Mouse (Mus musculus) 3T3-L1 (cell line): Measurements from ENCODE around the gene Ube2e3.

Source experiments
- DNase-seq: peaks from one replicate; pipeline ENCODE4 v3.0.0-alpha.2; 2015; ENCODE audit warnings: low read depth, low spot score

Gene Ube2e3

GRCm38 (mm10) chr2:78867726-78868510 lies at the start of gene Ube2e3:
TSS of gene Ube2e3 (plus strand) at chr2:78868124.
- DNase-seq: peak; percentile 70

DNA sequence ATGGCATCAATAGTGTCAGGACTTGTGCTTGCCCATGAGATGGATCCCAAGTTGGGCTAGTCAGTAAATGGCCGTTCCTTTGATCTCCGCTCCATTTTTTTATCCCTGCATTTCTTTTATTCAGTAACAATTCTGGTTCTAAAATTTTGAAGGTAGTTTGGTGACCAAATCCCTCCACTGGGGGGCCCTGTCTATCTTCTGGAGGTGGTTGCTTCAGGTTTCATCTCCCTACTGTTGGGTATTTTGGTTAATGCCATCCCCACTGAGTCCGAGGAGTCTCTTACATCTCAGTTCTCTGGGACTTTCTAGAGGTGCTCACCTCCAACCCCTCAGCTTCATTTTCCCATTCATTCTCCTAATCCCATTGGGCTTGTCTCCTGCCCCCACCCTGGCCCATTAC lies 38.0 kb upstream of the Ube2e3 start:
- no peak for DNase-seq

GRCm38 (mm10) chr2:78841494-78842224 lies 26.3 kb upstream of the Ube2e3 start:
- no peak for DNase-seq

DNA sequence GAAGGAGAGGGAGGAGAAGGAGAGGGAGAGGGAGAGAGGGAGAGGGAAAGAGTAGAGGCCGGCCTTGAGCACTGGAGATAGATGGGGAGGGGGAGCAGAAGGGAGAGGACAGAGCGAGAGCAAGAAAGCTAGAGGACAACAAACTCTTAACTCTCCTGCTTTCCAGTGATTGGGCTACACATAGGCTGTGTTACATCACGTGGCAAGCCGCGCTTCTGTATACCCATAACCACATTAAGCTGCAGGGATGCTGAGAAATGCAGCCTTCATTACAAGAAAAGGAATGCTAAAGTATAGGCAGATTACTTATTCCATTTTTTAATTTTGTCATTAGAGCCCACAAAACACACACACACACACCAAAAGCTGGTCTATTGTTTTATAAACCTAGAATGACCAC lies 23.6 kb upstream of the Ube2e3 start:
- no peak for DNase-seq

DNA sequence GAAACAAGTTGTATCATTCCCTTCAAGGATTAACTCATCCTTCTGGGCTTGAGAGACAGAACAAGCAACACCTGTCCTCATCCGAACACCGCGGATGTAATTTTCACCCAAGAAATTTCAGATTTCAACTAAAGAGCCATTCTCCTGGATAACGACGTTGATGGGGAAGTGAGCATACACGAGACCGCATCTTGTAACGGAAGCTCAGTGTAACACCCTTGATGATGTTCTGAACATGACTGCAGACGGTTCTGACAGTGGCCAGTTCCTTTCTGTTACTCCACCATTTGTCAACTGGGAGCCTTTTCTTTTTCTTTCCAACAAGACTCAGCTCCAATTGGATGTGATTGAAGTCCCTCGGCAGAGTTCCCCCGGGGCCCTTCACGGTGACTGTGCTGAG lies 22.6 kb upstream of the Ube2e3 start:
- DNase-seq: no peak

- no peak for DNase-seq
These were observed 22.2 kb upstream of the Ube2e3 start for GRCm38 (mm10) chr2:78845717-78846116.

DNA sequence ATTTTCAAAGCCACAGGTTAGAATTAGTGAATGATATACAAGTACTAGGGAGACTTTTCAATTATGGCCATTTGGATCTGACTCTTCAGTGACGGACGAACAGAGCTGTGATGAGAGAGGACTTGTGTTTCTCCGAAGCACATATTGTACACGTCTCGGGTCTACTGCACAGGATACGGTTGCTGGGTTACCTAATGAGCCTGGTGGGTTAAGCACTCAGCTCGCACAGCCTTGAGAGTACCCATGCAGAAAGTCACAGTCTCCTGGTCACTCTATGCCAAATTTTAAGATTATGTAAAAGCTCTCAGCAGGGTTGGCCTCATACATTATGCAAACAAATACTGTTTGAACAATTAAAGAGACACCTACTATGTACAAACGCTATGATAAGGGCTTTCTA lies 13.6 kb upstream of the Ube2e3 start:
- DNase-seq: no peak

DNA sequence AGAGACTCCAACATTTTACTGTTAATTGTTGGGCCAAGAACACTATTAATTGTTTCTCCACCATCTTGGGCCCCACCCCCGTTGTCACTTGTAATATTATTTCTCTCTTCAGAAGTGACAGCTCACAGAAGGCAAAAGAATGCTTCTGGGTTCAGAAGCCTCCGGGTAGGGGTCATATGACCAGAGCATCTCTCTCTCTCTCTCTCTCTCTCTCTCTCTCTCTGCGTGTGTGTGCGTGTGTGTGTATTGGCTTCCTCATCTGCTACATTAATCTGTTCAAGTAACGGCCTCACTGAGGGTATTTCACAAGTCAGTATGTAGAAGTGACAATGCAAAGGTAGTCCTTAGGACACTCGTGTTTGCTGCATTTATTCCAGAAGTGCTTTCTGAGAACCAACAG lies 9.3 kb upstream of the Ube2e3 start:
- no peak for DNase-seq

GRCm38 (mm10) chr2:78859266-78860087 lies 8.4 kb upstream of the Ube2e3 start:
- no peak for DNase-seq

DNA sequence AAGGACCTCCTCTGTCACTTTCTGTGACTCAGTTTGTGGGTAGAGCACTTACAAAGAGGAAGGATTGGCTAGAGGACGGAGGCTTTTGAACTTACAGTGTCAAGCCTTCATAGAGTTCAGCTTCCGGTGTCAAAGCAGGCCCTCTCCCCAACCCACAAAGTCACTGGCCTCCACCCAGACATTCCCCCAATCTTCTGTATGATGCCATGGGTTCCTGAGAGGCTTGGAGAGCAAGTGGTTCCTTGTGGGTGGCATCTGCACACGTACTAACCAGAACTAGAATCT lies 7.9 kb upstream of the Ube2e3 start:
- DNase-seq: no peak

GRCm38 (mm10) chr2:78864116-78864515 lies 3.8 kb upstream of the Ube2e3 start:
- DNase-seq: no peak

GRCm38 (mm10) chr2:78864866-78865265 lies 3.1 kb upstream of the Ube2e3 start:
- no peak for DNase-seq

GRCm38 (mm10) chr2:78868511-78868854 lies 559 bp downstream of the Ube2e3 start:
- DNase-seq: peak; percentile 89

DNA sequence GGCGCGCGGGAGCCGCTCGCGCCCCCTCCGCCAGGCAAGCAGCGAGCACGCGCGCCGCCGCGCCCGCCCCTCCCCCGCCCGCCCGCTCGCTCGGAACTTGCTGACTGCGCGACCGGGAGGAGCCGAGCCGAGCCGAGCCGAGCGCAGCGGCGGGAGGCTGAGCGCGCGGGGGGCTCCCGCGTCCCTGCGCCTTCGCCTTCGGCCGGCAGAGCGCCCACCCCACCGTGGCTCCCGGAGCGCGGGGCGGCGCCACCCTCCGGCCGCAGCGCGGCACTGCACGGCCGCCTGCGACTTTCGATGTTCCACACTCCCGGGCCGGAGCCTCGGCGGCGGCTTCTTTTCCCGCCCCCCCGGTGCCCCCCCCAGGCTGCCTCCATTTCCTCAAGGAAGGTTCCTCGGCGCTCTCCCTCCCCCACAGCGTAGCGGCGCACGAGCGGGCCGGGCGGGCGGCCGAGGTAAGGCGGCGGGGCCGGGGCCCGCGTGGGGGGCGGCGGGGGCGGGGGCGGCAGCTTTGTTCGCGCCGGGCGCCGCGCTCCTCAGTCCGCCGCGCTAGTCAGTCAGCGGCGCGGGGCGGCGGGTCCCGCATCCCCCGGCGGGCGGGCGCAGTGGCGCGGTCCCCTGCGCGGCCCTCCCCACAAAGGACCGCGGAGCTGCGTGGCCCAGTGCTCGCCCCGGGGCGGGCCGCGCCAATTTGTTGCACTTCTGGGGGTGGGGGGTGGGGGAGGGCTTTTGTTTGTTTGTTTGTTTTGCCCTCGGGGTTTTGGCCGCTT lies 1.2 kb downstream of the Ube2e3 start:
- DNase-seq: peak; percentile 65

GRCm38 (mm10) chr2:78869721-78870442 lies 2.0 kb downstream of the Ube2e3 start:
- peak; percentile 38 for DNase-seq

DNA sequence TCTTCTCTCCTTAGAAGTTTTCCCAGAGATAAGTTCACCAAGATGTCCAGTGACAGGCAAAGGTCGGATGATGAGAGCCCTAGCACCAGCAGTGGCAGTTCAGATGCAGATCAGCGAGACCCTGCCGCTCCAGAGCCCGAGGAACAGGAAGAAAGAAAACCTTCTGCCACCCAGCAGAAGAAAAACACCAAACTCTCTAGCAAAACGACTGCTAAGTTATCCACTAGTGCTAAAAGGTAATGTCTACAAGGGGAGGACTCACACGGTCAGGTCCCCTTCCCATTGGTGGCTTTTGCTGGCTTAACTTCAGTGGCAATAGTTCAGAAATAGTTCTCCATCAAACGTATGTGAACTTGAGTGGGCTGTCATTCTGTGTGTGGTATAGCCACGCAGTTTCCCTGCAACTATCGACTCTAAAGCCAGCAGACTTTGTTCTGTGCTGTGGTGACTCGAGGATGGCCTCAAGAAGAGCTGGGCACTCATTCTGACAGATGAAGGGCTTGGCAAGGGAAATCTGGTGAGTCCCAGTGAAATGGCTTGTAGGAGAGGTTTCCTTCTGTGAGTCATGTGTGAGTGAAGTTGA lies 2.6 kb downstream of the Ube2e3 start:
- peak; percentile 44 for DNase-seq

GRCm38 (mm10) chr2:78871971-78872860 lies 4.3 kb downstream of the Ube2e3 start:
- DNase-seq: peak; percentile 27

DNA sequence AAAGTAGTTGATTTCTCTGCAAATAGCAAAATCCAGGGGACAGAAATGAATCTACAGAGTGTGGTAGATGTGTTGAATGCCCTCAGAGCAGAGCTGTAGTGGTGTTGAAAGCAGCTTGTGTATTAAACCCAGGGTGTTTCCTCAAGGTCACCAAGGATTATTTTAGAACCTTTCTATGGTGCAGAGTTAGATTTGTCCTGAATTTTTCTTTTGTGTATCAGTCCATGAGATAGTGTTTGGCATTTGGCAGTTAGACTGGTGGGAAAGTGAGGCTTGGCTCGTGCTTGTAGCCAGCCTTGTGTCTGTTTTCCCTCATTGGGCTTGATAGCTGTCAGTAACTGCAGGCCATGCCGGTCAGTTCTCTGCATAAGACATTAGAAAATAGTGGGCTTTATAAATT lies 6.0 kb downstream of the Ube2e3 start:
- DNase-seq: no peak

DNA sequence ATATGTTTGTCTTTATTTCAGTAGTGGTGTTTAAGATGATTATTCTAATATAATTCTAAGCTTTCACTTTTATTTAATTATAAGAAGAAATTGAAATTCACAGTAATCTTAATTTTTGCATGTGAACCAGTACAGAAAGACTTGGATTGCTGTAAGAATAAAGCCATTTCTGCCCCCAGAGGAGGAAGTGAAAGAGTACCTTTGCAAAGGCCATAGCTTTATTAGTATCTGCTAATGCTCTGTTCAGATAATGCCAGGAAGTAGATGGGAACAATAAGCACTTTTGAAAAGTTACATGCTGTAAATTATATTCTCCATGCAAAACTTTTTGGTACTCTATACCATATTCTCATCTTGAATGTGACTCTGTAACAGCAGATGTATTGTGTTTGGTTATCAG lies 8.1 kb downstream of the Ube2e3 start:
- DNase-seq: no peak

GRCm38 (mm10) chr2:78882068-78882467 lies 14.1 kb downstream of the Ube2e3 start:
- peak; percentile 25 for DNase-seq
